Mouse (Mus musculus) frontal cortex, postnatal 25 days (tissue): Measurements from ENCODE around the gene Gsdma2.
"Not testable (repeated sequence)": the region's sequence is repeated elsewhere in the genome, so short reads cannot be mapped to it uniquely, and the experiment has no call there.

Source experiments
- DNase-seq, 2 experiments: peaks; one replicate each; pipeline ENCODE4 v3.0.0; 2022; ENCODE audit warnings: low spot score in 2 of 2

Gsdma2 gene

GRCm38 (mm10) chr11:98646459-98646858 is at the start of gene Gsdma2:
Gene Gsdma2, plus strand, starts transcription at chr11:98646759.
- DNase-seq = no peak

GRCm38 (mm10) chr11:98597363-98597762 is 49.2 kb upstream of the Gsdma2 start:
- no peak for DNase-seq

GRCm38 (mm10) chr11:98597991-98598390 is 48.6 kb upstream of the Gsdma2 start, which contains the start of gene Lrrc3c:
Gene Lrrc3c, plus strand, starts transcription at chr11:98598291.
- DNase-seq = no peak

GRCm38 (mm10) chr11:98598851-98599290 is 47.7 kb upstream of the Gsdma2 start:
- DNase-seq = no peak

GRCm38 (mm10) chr11:98599291-98599690 is 47.3 kb upstream of the Gsdma2 start:
- DNase-seq = no peak

GRCm38 (mm10) chr11:98602090-98602690 is 44.4 kb upstream of the Gsdma2 start:
- DNase-seq = no peak

- DNase-seq = no peak
Observed at GRCm38 (mm10) chr11:98603953-98604352, 42.6 kb upstream of the Gsdma2 start.

GRCm38 (mm10) chr11:98604911-98605310 is 41.6 kb upstream of the Gsdma2 start:
- not testable (repeated sequence) for DNase-seq

GRCm38 (mm10) chr11:98606763-98607162 is 39.8 kb upstream of the Gsdma2 start:
- no peak for DNase-seq

GRCm38 (mm10) chr11:98620791-98621190 is 25.8 kb upstream of the Gsdma2 start:
- no peak for DNase-seq

GRCm38 (mm10) chr11:98623981-98624380 is 22.6 kb upstream of the Gsdma2 start:
- not testable (repeated sequence) for DNase-seq

GRCm38 (mm10) chr11:98624381-98624780 is 22.2 kb upstream of the Gsdma2 start:
- DNase-seq = not testable (repeated sequence)

GRCm38 (mm10) chr11:98625611-98626410 is 20.7 kb upstream of the Gsdma2 start, which contains the start of the genes Gm12355 and Gsdma3:
Gene Gm12355, minus strand, starts transcription at chr11:98625661.
Gene Gsdma3, plus strand, starts transcription at chr11:98626360.
- no peak for DNase-seq

GRCm38 (mm10) chr11:98628706-98629105 is 17.9 kb upstream of the Gsdma2 start:
- no peak for DNase-seq

GRCm38 (mm10) chr11:98630646-98631045 is 15.9 kb upstream of the Gsdma2 start:
- no peak for DNase-seq

- peak in 1 of 2 experiments; percentile 9 for DNase-seq
Observed at GRCm38 (mm10) chr11:98635312-98635970, 11.1 kb upstream of the Gsdma2 start.

- DNase-seq = no peak
Observed at GRCm38 (mm10) chr11:98637501-98637900, 9.1 kb upstream of the Gsdma2 start.

- no peak for DNase-seq
Observed at GRCm38 (mm10) chr11:98640091-98640490, 6.5 kb upstream of the Gsdma2 start.

GRCm38 (mm10) chr11:98644757-98645156 is 1.8 kb upstream of the Gsdma2 start:
- no peak for DNase-seq

GRCm38 (mm10) chr11:98645946-98646345 is 613 bp upstream of the Gsdma2 start:
- no peak for DNase-seq

- not testable (repeated sequence) for DNase-seq
Observed at GRCm38 (mm10) chr11:98655076-98655475, 8.5 kb downstream of the Gsdma2 start.

GRCm38 (mm10) chr11:98660517-98660916 is 14.0 kb downstream of the Gsdma2 start:
- DNase-seq = no peak
